Mouse (Mus musculus) midbrain, embryonic 12.5 days (tissue): ENCODE results near the gene Tmem206. TPM values are rescaled to one million over a fixed set of nuclear protein-coding genes. Genes with fewer than 3 reads are reported as not detected.

ENCODE experiments used
- ATAC-seq: fragments of 200-750 bp; cut with Nextera tagmentation; 2 replicates; pipeline ENCODE4 v1.8.0; 2017; ENCODE audit warnings: low read depth, moderate TSS enrichment, moderate library complexity; ENCODE audit not compliant: low FRiP score
- H3K27ac ChIP-seq: fragments of 300-500 bp; sonication (generic); replicated peaks from 2 replicates; pipeline ENCODE4 v1.5.1; 2016; ENCODE audit warnings: mild to moderate bottlenecking
- H3K27me3 ChIP-seq: fragments of 300-500 bp; sonication (generic); 2 replicates; pipeline ENCODE4 v1.6.1; 2016; ENCODE audit warnings: mild to moderate bottlenecking
- H3K36me3 ChIP-seq: fragments of 300-500 bp; sonication (generic); 2 replicates; pipeline ENCODE4 v1.6.1; 2016
- H3K4me1 ChIP-seq: fragments of 300-500 bp; sonication (generic); 2 replicates; pipeline ENCODE4 v1.6.1; 2016
- H3K4me2 ChIP-seq: fragments of 300-500 bp; sonication (generic); replicated peaks from 2 replicates; pipeline ENCODE4 v1.6.1; 2016; ENCODE audit warnings: mild to moderate bottlenecking, moderate library complexity
- H3K4me3 ChIP-seq: fragments of 300-500 bp; sonication (generic); 2 replicates; pipeline ENCODE4 v1.5.1; 2016; ENCODE audit warnings: mild to moderate bottlenecking
- H3K9ac ChIP-seq: fragments of 300-500 bp; sonication (generic); replicated peaks from 2 replicates; pipeline ENCODE4 v1.6.1; 2016; ENCODE audit warnings: mild to moderate bottlenecking, moderate library complexity
- H3K9me3 ChIP-seq: fragments of 300-500 bp; sonication (generic); 2 replicates; pipeline ENCODE4 v1.6.1; 2016; ENCODE audit warnings: mild to moderate bottlenecking
- WGBS: fragments of 180-500 bp; shearing (Covaris S2); methylation state at CpG from one replicate; pipeline ENCODE4 v1.1.7; 2016; 5-methylcytosine and 5-hydroxymethylcytosine counted together
- polyA plus RNA-seq: library from polyadenylated mRNA; unstranded; fragments of >200 nt; fragmentation: Nextera tagmentation; extraction: Ambion mirVana; gene quantifications from 2 replicates; pipeline ENCODE4 v1.2.1, GENCODE M21; 2016

Gene Tmem206
- polyA plus RNA-seq, 1 experiment from 2014 or later, result 39.6 TPM

DNA sequence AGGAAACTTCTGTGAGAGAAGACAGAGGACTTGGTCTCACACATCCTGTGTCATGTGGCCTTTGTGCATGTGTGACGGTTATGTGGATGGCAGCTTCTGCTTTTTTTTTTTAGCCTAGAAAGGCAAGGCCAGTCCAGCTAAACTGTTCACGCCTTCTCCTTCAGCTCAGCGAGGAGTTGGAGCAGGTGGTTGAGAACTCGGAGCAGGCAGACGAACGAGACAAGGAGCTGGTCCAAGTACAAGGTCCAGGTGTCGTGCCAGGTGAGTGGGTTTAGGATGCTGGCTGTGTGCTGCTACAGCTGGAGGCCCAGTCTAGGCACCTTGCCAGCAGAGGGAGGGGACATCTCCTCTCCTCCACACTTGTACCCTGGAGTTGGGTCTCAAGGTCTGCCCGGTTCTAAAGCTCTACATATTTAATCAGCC is 2.3 kb downstream of the Tmem206 start:
- H3K4me2 ChIP-seq, result peak overlapping the region; percentile 83; the same call in 1 of the 2 replicates
- H3K4me1 ChIP-seq, result peaks cover 27% of the 10 kb centered on the region
- no peak for ATAC-seq
- H3K9ac ChIP-seq, result no peak overlapping the region
- no peak overlapping the region for H3K4me3 ChIP-seq
- no peak overlapping the region for H3K27ac ChIP-seq
- H3K27me3 ChIP-seq, result no peaks in the 10 kb centered on the region
- WGBS, result 87% methylated on average over 8 of the region's 8 CpGs
- peaks cover 25% of the 10 kb centered on the region for H3K36me3 ChIP-seq
- no peaks in the 10 kb centered on the region for H3K9me3 ChIP-seq

DNA sequence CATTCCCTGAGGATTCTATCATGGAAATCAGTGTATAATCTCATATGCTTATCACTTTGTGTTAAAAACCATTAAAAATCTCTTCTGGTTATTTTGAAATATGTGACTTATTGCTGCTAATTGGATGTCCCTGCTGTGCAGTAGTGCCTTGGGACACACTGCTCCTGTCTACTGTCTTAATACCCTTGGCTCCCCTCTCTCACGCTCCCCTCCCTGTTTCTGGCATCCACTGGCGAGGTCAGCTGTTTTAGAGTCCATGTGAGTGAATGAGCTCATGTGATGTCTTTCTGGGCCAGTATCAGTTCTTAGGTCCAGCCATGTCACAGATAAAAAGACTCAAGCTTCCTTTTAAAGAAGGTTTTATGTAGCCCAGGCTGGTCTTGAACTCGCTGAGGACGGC is 4.6 kb downstream of the Tmem206 start:
- H3K9me3 ChIP-seq, result no peaks in the 10 kb centered on the region
- H3K27ac ChIP-seq, result no peak overlapping the region
- no peaks in the 10 kb centered on the region for H3K27me3 ChIP-seq
- peaks cover 27% of the 10 kb centered on the region for H3K4me1 ChIP-seq
- H3K4me2 ChIP-seq, result no peak overlapping the region
- 86% methylated on average over 4 of the region's 4 CpGs for WGBS
- no peak for ATAC-seq
- no peak overlapping the region for H3K4me3 ChIP-seq
- no peak overlapping the region for H3K9ac ChIP-seq
- peaks cover 42% of the 10 kb centered on the region for H3K36me3 ChIP-seq

GRCm38 (mm10) chr1:191334500-191334899 is 8.8 kb downstream of the Tmem206 start:
- ATAC-seq, result no peak
- Histone ChIP-seq H3K9me3 (no peaks in the 10 kb centered on the region), H3K4me3 (no peak overlapping the region)

DNA sequence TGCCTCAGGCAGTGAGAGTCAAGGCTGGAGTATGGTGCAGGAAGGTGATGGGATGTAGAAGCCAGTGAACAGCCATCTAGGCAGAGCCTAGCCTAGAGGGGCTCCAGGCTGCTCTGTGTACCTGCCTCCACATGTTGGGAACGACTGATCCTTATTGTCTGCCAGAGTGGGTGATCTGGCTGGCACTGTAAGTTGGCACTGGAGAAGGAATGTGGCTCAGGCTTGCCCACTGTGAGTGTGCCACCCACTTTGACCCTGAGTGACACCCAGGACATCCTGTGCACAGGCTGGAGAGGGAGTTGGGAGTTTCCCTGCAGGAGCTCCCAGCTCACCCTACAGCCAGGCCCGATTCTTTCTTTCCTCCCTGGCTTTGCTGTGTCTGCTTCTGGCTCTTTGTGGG is 14.2 kb downstream of the Tmem206 start:
- no peaks in the 10 kb centered on the region for H3K27me3 ChIP-seq
- no peak for ATAC-seq
- H3K36me3 ChIP-seq, result peaks cover 83% of the 10 kb centered on the region
- no peak overlapping the region for H3K4me3 ChIP-seq
- no peak overlapping the region for H3K4me2 ChIP-seq
- no peaks in the 10 kb centered on the region for H3K4me1 ChIP-seq
- no peaks in the 10 kb centered on the region for H3K9me3 ChIP-seq
- 89% methylated on average over 2 of the region's 2 CpGs for WGBS
- no peak overlapping the region for H3K27ac ChIP-seq
- H3K9ac ChIP-seq, result no peak overlapping the region

More at GRCm38 (mm10) chr1:191334500-191334899, 8.8 kb downstream of the Tmem206 start:
- Histone ChIP-seq H3K36me3 (peaks cover 68% of the 10 kb centered on the region), H3K9ac (no peak overlapping the region), H3K4me1 (no peaks in the 10 kb centered on the region), H3K4me2 (no peak overlapping the region), H3K27me3 (no peaks in the 10 kb centered on the region), H3K27ac (no peak overlapping the region)
- 85% methylated on average over 5 of the region's 5 CpGs for WGBS

- Histone ChIP-seq H3K27me3 (no peaks in the 10 kb centered on the region), H3K4me1 (no peaks in the 10 kb centered on the region), H3K9me3 (no peaks in the 10 kb centered on the region), H3K27ac (no peak overlapping the region), H3K9ac (no peak overlapping the region; the same call in 1 of the 2 replicates), H3K36me3 (peaks cover 90% of the 10 kb centered on the region), H3K4me3 (no peak overlapping the region), H3K4me2 (no peak overlapping the region)
- WGBS, result 81% methylated on average over 4 of the region's 4 CpGs
- ATAC-seq, result no peak
These were observed 14.8 kb downstream of the Tmem206 start for GRCm38 (mm10) chr1:191340530-191340929.

- Histone ChIP-seq H3K27me3 (no peaks in the 10 kb centered on the region), H3K9ac (no peak overlapping the region), H3K36me3 (peaks cover 84% of the 10 kb centered on the region), H3K4me3 (no peak overlapping the region), H3K4me1 (no peaks in the 10 kb centered on the region), H3K27ac (no peak overlapping the region), H3K4me2 (no peak overlapping the region), H3K9me3 (no peaks in the 10 kb centered on the region)
- WGBS, result 89% methylated on average over 8 of the region's 8 CpGs
- ATAC-seq, result no peak
These were observed 21.9 kb downstream of the Tmem206 start for GRCm38 (mm10) chr1:191347602-191348001.

- H3K27ac ChIP-seq, result no peak overlapping the region
- no peaks in the 10 kb centered on the region for H3K27me3 ChIP-seq
- ATAC-seq, result no peak
- no peaks in the 10 kb centered on the region for H3K9me3 ChIP-seq
- H3K4me3 ChIP-seq, result no peak overlapping the region
- peaks cover 77% of the 10 kb centered on the region for H3K36me3 ChIP-seq
- H3K4me2 ChIP-seq, result no peak overlapping the region
- H3K9ac ChIP-seq, result no peak overlapping the region
- 84% methylated on average over 2 of the region's 2 CpGs for WGBS
- no peaks in the 10 kb centered on the region for H3K4me1 ChIP-seq
These were observed 22.9 kb downstream of the Tmem206 start for GRCm38 (mm10) chr1:191348592-191348991.

- H3K36me3 ChIP-seq, result peaks cover 77% of the 10 kb centered on the region
- H3K9me3 ChIP-seq, result no peaks in the 10 kb centered on the region
- WGBS, result 67% methylated on average over 5 of the region's 5 CpGs
- H3K27me3 ChIP-seq, result no peaks in the 10 kb centered on the region
- no peaks in the 10 kb centered on the region for H3K4me1 ChIP-seq
- H3K27ac ChIP-seq, result no peak overlapping the region
- no peak for ATAC-seq
- H3K4me2 ChIP-seq, result no peak overlapping the region
- no peak overlapping the region for H3K4me3 ChIP-seq
- no peak overlapping the region for H3K9ac ChIP-seq
These were observed 23.3 kb downstream of the Tmem206 start for GRCm38 (mm10) chr1:191348996-191349395.

DNA sequence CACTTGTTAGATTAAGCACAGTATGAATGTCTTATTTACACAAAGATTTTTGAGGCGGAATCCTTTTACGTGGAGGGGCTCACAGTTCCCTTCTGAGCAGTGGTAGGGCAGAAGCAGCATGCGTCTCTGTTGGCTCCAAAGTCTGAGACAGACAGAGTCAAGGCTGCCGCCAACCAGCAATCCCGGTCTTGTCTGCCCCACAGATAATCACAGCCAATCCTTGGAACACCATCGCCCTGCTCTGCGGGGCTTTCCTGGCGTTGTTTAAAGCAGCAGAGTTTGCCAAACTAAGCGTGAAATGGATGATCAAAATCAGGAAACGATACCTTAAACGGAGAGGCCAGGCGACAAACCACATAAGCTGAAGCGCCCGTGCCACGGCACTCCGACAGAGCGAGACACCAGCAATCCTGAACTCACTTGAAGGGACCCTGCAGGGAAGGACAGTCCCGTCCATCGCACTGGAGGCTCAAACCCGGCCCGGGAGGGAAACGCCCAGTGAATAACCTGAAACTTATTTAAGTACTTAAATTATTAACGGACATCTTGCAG is 23.9 kb downstream of the Tmem206 start:
- Histone ChIP-seq H3K4me3 (no peak overlapping the region), H3K9me3 (no peaks in the 10 kb centered on the region), H3K4me2 (no peak overlapping the region), H3K27me3 (no peaks in the 10 kb centered on the region), H3K27ac (no peak overlapping the region), H3K9ac (no peak overlapping the region), H3K36me3 (peaks cover 78% of the 10 kb centered on the region), H3K4me1 (no peaks in the 10 kb centered on the region)
- no peak for ATAC-seq
- WGBS, result 87% methylated on average over 23 of the region's 23 CpGs

GRCm38 (mm10) chr1:191350355-191350754 is 24.6 kb downstream of the Tmem206 start:
- 96% methylated on average over 5 of the region's 5 CpGs for whole genome bisulfite sequencing
- H3K36me3 ChIP-seq, result peaks cover 76% of the 10 kb centered on the region
- ATAC-seq, result no peak
- H3K4me1 ChIP-seq, result no peaks in the 10 kb centered on the region
- H3K9me3 ChIP-seq, result no peaks in the 10 kb centered on the region
- no peak overlapping the region for H3K27ac ChIP-seq
- no peak overlapping the region for H3K9ac ChIP-seq
- no peaks in the 10 kb centered on the region for H3K27me3 ChIP-seq
- no peak overlapping the region for H3K4me2 ChIP-seq
- H3K4me3 ChIP-seq, result no peak overlapping the region

DNA sequence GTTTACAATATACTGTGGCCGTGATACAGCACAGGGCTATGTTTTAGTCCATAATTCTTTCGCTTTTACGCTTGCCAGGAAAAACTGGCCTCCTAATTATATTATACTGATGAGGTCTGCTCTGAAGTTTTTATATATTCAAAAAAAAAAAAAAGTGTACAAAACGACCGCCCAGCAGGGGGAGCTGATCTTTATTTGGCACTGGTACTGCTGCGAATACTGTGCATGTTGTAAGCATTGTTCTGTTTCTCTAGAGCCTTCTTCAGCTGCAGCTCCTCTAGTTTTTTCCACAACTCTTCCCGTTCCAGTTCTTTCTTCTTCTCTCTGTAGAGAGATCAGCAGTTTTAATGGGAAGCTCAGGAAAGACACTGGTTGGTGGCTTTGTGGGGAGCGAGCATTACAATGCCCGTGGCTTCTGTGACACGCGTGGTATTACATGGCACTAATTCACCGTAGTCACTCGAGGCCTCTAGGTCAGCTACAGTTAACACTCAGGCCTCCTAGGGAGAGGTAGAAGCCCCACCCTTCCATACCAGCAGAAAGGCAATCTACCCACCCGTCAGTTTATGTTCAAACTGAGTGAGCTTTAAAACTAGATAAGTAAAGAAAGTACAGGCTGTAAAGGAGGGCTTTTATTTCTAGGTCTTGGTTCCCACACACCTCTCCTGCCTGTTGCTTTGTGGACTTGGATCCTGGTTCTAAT is 27.2 kb downstream of the Tmem206 start:
- no peaks in the 10 kb centered on the region for H3K9me3 ChIP-seq
- no peak overlapping the region for H3K27ac ChIP-seq
- no peaks in the 10 kb centered on the region for H3K27me3 ChIP-seq
- H3K4me2 ChIP-seq, result no peak overlapping the region
- no peak overlapping the region for H3K4me3 ChIP-seq
- ATAC-seq, result no peak
- H3K36me3 ChIP-seq, result peaks cover 69% of the 10 kb centered on the region
- H3K9ac ChIP-seq, result no peak overlapping the region
- H3K4me1 ChIP-seq, result no peaks in the 10 kb centered on the region
- WGBS, result 65% methylated on average over 14 of the region's 14 CpGs

GRCm38 (mm10) chr1:191353836-191354235 is 28.1 kb downstream of the Tmem206 start:
- no peak overlapping the region for H3K9ac ChIP-seq
- H3K4me1 ChIP-seq, result no peaks in the 10 kb centered on the region
- H3K9me3 ChIP-seq, result no peaks in the 10 kb centered on the region
- H3K4me3 ChIP-seq, result no peak overlapping the region
- no peaks in the 10 kb centered on the region for H3K27me3 ChIP-seq
- peaks cover 66% of the 10 kb centered on the region for H3K36me3 ChIP-seq
- 72% methylated on average over 4 of the region's 4 CpGs for WGBS
- no peak overlapping the region for H3K4me2 ChIP-seq
- ATAC-seq, result no peak
- no peak overlapping the region for H3K27ac ChIP-seq
